In genomic region chr6:49368212-49368611, GRCm38 (mm10) we compare ENCODE assay signal across 8 mouse cellular contexts. TPM values are rescaled to one million over a fixed set of nuclear protein-coding genes. Genes with fewer than 3 reads are reported as not detected.
DNase-seq lines count a peak whose midpoint lies in the region; ATAC-seq and TF ChIP-seq lines count a peak whose summit lies in the region.

No protein-coding gene starts in this region.

- WGBS in heart, embryonic 13.5 days: 45% methylated on average over 3 of the region's 3 CpGs
- WGBS in liver, embryonic 16.5 days (ENCODE audit: insufficient replicate concordance): 50% methylated on average over 3 of the region's 3 CpGs

- H3K27me3 ChIP-seq in C2C12 (ENCODE audit: control insufficient read depth, insufficient read depth, insufficient read length): no peaks in the 10 kb centered on the region
- H3K27me3 ChIP-seq in heart, embryonic 13.5 days (replicated peaks): no peaks in the 10 kb centered on the region
- H3K27me3 ChIP-seq in liver, embryonic 16.5 days (ENCODE audit: control insufficient read depth, insufficient read depth, low read depth, low read length): no peaks in the 10 kb centered on the region

- no peaks in the 10 kb centered on the region for H3K79me3 ChIP-seq in C2C12 (ENCODE audit: low read depth)

- H3K9ac ChIP-seq in heart, embryonic 13.5 days: peak overlapping the region; percentile 85
- H3K9ac ChIP-seq in liver, embryonic 16.5 days (ENCODE audit: low read depth, low read length): peak overlapping the region; percentile 73

- H3K27ac ChIP-seq in heart, embryonic 13.5 days (replicated peaks): peak overlapping the region; percentile 63; the same call in 1 of the 2 replicates
- no peak overlapping the region for H3K27ac ChIP-seq in liver, embryonic 16.5 days (ENCODE audit: low read length)

- peaks cover 14% of the 10 kb centered on the region for H3K4me1 ChIP-seq in heart, embryonic 13.5 days
- H3K4me1 ChIP-seq in liver, embryonic 16.5 days (ENCODE audit: control insufficient read depth, low read depth, low read length): peaks cover 12% of the 10 kb centered on the region

- no peak overlapping the region for H3ac ChIP-seq in C2C12 (ENCODE audit: control insufficient read depth, insufficient read length, low read depth)

- no peak for ATAC-seq in CD4-positive, CD25-positive, alpha-beta regulatory T cell, adult 4 months
- ATAC-seq in heart, embryonic 13.5 days (ENCODE audit: extremely low read depth, insufficient number of reproducible peaks, low FRiP score, low TSS enrichment): no peak
- ATAC-seq in liver, embryonic 16.5 days (ENCODE audit: low read depth): no peak

- H3K79me2 ChIP-seq in C2C12 (ENCODE audit: control insufficient read depth, insufficient read depth): no peaks in the 10 kb centered on the region

- DNase-seq in CD4-positive, CD25-positive, alpha-beta regulatory T cell, adult 2 months (ENCODE audit: low read depth, low spot score): peak; percentile 9
- DNase-seq in adrenal gland, postnatal 4 days (ENCODE audit: low spot score in 2 of 2): no peak
- DNase-seq in cerebellum, adult 11 months: no peak
- DNase-seq in layer of hippocampus, adult 9-10 months (ENCODE audit: low spot score): no peak

- peak overlapping the region; percentile 23 for H3K4me3 ChIP-seq in C2C12 (ENCODE audit: insufficient read depth, poor library complexity, severe bottlenecking)
- peak overlapping the region; percentile 71 for H3K4me3 ChIP-seq in heart, embryonic 13.5 days
- peak overlapping the region; percentile 70 for H3K4me3 ChIP-seq in liver, embryonic 16.5 days (ENCODE audit: low read depth, low read length)

- TF ChIP-seq CTCF in C2C12 (IDR thresholded peaks at IDR 0.05; ENCODE audit: control insufficient read depth, insufficient read depth, insufficient read length): no peak

- H3K4me2 ChIP-seq in heart, embryonic 13.5 days: peak overlapping the region; percentile 95
- peak overlapping the region; percentile 95 for H3K4me2 ChIP-seq in liver, embryonic 16.5 days (ENCODE audit: low read depth, low read length)

- no peaks in the 10 kb centered on the region for H3K9me3 ChIP-seq in heart, embryonic 13.5 days
- no peaks in the 10 kb centered on the region for H3K9me3 ChIP-seq in liver, embryonic 16.5 days (replicated peaks; ENCODE audit: control insufficient read depth, low read length)

- H3K36me3 ChIP-seq in C2C12 (ENCODE audit: control insufficient read depth, insufficient read depth): no peaks in the 10 kb centered on the region
- no peaks in the 10 kb centered on the region for H3K36me3 ChIP-seq in heart, embryonic 13.5 days
- H3K36me3 ChIP-seq in liver, embryonic 16.5 days (ENCODE audit: control insufficient read depth, insufficient read depth): no peaks in the 10 kb centered on the region

TF ChIP-seq in C2C12, 6 proteins besides CTCF, POLR2A, EP300 and RAD21:
- TF ChIP-seq USF1 (IDR thresholded peaks at IDR 0.05; ENCODE audit: low read depth) (no peak), MAX (IDR thresholded peaks at IDR 0.05) (no peak), CEBPB (IDR thresholded peaks at IDR 0.05; ENCODE audit: low read depth) (no peak), FOSL1 (IDR thresholded peaks at IDR 0.05; ENCODE audit: insufficient read depth, low read length, poor library complexity, severe bottlenecking) (no peak), MYOG (IDR thresholded peaks at IDR 0.05; ENCODE audit: control insufficient read depth, extremely low read depth, insufficient read length) (no peak), MYOD1 (IDR thresholded peaks at IDR 0.05; ENCODE audit: control insufficient read depth, insufficient read length, low read depth) (no peak)

RNA-seq across cellular contexts. Expression of gene Fam221a, which starts 0.7 kb away (rescaled TPM):
- 1 to 10 TPM; 4.3 to 6.4 TPM for polyA plus RNA-seq in CD4-positive, CD25-positive, alpha-beta regulatory T cell, adult 4 months (2017; shearing (Covaris generic))
- 2.9 TPM for polyA plus RNA-seq in C2C12 (2012; fragmentation: generic; extraction: Trizol)
- 3.5 and 4.1 TPM in 2 replicates for polyA plus RNA-seq in heart, embryonic 13.5 days (2015; fragmentation: Nextera tagmentation; extraction: Ambion mirVana)
- 2.3 and 2.4 TPM in 2 replicates for polyA plus RNA-seq in liver, embryonic 16.5 days (2015; fragmentation: Nextera tagmentation; extraction: Ambion mirVana)
- total RNA-seq in adrenal gland, postnatal 4 days (2021): 1 to 10 TPM; 7.1 to 7.5 TPM

RNA-seq across cellular contexts. Expression of gene Stk31, which starts 27.2 kb away (rescaled TPM):
- polyA plus RNA-seq in CD4-positive, CD25-positive, alpha-beta regulatory T cell, adult 4 months (2017; shearing (Covaris generic)): not detected
- not detected for polyA plus RNA-seq in C2C12 (2012; fragmentation: generic; extraction: Trizol)
- polyA plus RNA-seq in heart, embryonic 13.5 days (2015; fragmentation: Nextera tagmentation; extraction: Ambion mirVana): 0.05 and 0.10 TPM in 2 replicates
- polyA plus RNA-seq in liver, embryonic 16.5 days (2015; fragmentation: Nextera tagmentation; extraction: Ambion mirVana): not detected in 2 replicates
- total RNA-seq in adrenal gland, postnatal 4 days (2021): under 1 TPM; 0.68 to 0.76 TPM

RNA-seq across cellular contexts. Expression of gene Ccdc126, which starts 49.1 kb away (rescaled TPM):
- polyA plus RNA-seq in CD4-positive, CD25-positive, alpha-beta regulatory T cell, adult 4 months (2017; shearing (Covaris generic)): 10 to 100 TPM; 13.0 to 18.5 TPM
- polyA plus RNA-seq in C2C12 (2012; fragmentation: generic; extraction: Trizol): 3.4 TPM
- polyA plus RNA-seq in heart, embryonic 13.5 days (2015; fragmentation: Nextera tagmentation; extraction: Ambion mirVana): 8.0 and 8.3 TPM in 2 replicates
- polyA plus RNA-seq in liver, embryonic 16.5 days (2015; fragmentation: Nextera tagmentation; extraction: Ambion mirVana): 1.9 and 2.9 TPM in 2 replicates
- 10 to 100 TPM in 1 of 2 experiments, 1 to 10 TPM in 1; 9.2 to 10.2 TPM for total RNA-seq in adrenal gland, postnatal 4 days (2021)
